Mouse (Mus musculus) skeletal muscle tissue, adult 2 months (tissue): ENCODE measurements around the gene Camkmt.

ENCODE experiments used
- DNase-seq: peaks from one replicate; pipeline ENCODE4 v3.0.0-alpha.2; 2012; ENCODE audit warnings: low read depth, low spot score

Gene Camkmt

GRCm38 (mm10) chr17:85368776-85369175 is 278.4 kb downstream of the Camkmt start:
- no peak for DNase-seq

- no peak for DNase-seq
These were observed 281.7 kb downstream of the Camkmt start for GRCm38 (mm10) chr17:85372076-85372475.

GRCm38 (mm10) chr17:85372523-85372922 is 282.2 kb downstream of the Camkmt start:
- DNase-seq, result no peak

DNA sequence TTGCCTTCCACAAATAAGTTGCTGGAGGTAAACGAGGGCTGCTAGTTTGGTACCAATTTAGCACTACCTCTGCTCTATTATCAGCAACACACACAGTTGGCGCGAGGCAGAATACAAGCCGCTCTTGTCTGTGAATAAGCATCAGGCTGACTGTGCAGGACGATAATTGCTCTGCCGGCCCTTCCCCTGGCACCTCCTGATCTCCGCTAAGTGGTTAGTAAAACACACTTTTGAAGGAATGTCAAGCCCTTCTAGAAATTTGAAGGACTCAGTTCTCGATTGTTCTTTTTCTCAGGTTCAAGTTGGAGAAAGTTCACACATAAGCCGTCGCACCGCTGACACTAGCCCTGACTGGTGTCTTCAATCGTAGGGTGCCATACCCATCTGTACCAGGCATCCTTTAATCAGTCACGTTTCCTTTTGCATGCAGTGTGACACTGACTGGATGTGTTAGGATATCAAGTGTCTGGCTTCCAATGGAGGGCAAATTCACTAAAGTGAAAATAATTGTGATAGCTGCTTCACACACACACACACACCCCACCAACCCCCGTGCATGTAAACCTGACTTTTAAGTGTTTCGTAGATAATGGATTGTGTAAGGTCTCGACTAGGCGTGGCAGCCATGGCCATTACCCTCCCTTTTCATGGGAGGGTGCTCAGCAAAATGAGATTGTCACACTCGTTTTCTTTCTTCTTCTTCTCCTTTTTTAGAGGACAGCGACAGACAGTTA is 283.9 kb downstream of the Camkmt start:
- no peak for DNase-seq

GRCm38 (mm10) chr17:85374834-85375176 is 284.5 kb downstream of the Camkmt start:
- no peak for DNase-seq

GRCm38 (mm10) chr17:85375523-85375922 is 285.2 kb downstream of the Camkmt start:
- no peak for DNase-seq

DNA sequence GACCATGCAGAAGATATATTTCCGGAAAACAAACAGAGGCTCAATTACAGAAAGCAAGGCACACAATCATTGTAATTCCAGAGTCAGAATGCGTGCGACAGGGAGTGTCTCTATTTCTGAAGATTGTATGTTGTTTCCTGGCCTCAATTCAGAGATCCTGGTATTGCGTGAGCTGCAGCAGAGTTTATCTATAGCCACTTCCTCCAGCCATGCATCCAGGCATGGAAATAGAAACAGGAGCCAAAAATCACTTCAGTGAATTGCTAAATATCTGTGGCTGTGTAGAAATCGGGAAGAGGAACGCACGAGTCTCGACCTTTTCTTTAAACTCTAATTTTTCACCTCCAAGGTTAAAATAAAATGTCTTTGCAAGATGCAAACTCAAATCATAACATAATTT is 287.1 kb downstream of the Camkmt start:
- DNase-seq, result no peak

DNA sequence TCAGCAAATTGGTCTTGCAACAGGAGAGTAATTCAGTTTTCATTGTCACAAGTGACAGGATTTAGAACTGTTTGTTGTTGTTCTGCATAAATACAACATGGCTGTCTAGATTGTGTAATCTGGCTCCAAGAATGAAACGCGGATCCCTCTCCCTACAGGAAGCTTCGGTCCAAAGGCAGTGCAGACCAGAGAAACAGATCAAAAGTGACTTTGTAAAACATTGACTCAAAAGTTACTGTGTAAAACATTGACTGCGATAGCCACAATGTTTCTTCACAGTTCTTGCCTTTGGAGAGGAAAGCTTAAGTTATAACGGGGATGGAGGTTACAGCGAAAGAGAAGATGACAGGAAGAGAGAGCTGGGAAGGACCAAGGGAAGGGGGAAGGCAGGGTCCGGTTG is 288.7 kb downstream of the Camkmt start:
- no peak for DNase-seq

DNA sequence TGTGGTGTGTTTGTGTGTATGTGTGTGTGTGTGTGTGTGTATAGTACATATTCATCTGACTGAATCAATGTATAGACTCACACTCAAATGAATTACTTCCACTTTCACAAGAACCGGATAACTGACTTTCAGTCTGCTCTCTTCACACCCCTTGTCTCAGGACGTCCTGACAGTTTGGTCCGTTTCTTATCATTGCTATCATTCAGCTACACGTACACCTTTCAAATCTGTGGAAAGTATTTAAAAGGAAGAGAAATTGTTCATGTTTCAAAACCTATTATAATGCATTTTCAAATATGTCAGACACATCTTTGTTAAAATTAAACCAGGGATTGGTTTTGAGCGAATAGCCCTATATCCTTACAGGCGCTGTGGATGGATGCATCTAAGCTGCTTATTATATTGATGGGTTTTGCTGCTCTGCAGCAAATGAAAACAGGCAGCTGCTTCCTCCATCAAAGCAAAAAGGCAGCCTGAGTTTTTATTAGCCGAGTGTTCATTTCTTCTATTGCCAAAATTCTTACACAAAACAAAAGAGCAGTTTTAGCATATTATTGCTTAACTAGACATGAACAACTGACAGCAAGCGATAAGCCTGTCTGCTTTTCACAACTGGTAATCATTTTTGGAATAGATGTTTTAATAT is 291.3 kb downstream of the Camkmt start:
- DNase-seq, result no peak

DNA sequence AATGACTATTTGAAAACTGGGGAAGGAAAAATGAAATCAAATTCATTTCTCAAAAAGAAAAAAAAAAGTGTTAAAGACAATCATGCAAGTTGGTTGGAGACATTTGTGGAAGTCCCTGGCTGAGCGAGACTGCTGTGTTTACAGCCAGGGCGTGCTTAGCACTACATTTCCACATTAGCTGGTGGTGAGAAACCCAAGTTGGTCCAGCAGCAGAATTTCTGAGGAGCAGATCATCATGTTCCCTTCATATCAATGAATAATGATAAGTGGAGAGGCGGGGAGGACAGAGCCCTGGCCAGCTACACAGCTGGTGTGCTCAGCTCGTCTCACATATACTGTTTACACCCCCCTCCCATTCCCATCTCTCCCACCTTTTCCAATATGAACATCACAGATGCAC is 292.0 kb downstream of the Camkmt start:
- DNase-seq, result no peak

- DNase-seq, result no peak
These were observed 292.6 kb downstream of the Camkmt start for GRCm38 (mm10) chr17:85382906-85383305.

- DNase-seq, result no peak
These were observed 302.9 kb downstream of the Camkmt start for GRCm38 (mm10) chr17:85393091-85393890.

DNA sequence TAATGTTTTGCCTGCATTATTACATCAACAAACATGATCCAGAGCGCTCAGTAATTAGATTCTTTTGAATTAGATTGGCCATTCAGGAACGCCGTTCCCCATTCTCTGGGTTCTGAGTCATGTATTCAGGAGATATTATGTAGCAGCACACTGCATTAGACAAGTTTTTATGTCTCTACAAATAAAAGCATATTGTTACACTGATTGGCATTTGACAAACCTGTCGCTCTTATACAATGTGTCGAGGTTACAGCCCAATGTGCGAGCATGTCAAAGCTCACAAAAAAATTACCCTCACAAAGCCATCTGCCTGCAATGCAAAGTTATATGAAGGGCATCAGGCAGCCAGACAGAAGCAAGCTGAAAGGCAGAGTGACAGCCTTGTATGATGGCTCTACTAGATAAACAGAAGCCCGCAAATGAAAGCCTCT is 303.6 kb downstream of the Camkmt start:
- no peak for DNase-seq

DNA sequence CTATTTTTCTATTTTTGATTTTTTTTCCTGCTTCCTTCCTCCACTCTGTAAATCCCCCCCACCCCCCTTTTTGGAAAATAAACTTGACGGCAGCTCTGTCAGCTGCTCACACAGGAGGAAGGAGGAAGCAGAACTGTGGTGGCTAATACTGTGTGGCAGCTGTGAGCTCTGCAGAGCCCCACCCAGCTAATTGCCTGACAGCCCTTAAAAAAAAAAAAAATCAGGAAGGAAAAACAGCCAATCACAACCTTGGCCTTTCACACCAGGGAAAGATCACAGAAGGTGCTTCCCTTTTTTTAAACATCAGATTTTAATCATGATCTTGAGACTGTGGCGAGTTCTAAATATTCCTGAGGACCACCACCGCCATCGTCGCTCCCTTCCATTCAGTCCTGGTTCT is 305.1 kb downstream of the Camkmt start:
- DNase-seq, result peak; percentile 44

DNA sequence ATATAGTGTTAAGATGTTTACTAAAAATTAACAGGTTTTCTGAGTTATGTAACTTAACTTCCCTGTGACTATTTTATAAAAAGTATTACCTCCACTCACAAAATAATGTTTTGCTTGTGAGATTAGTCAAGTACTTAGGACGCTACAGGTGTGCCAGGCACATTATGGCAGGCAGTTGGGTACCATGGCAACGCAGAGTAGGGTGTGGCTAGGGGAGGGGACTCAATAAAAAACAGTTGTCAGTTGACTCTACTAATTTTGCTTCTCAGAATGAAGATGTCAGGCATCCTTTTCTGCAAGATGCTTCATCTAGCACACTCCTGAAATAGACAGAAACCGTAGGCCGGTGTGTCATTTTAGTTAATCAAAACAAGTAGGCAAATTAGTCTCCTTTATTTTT is 310.4 kb downstream of the Camkmt start:
- DNase-seq, result no peak

- no peak for DNase-seq
These were observed 314.8 kb downstream of the Camkmt start for GRCm38 (mm10) chr17:85405161-85405560.

DNA sequence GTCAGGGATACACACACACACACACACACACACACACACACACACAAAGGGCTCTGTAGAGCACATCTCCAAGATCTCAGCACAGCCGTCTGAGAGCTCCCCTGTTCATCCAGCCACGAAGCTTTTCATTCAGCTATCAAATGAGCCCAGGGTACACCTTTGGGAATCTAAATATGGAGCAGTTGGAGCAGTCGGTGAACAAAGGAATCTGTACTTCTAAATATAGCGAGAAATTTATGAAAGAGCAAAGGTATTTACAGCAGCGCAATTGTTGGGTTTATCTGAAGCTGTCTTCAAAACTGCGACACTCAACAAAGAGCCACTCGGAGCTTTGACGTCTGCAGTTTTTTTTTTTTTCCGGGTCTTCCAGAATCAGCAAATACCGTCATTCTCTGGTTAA is 315.8 kb downstream of the Camkmt start:
- no peak for DNase-seq

GRCm38 (mm10) chr17:85428831-85429230 is 338.5 kb downstream of the Camkmt start:
- peak; percentile 17 for DNase-seq

- no peak for DNase-seq
These were observed 342.6 kb downstream of the Camkmt start for GRCm38 (mm10) chr17:85432923-85433322.

GRCm38 (mm10) chr17:85443036-85443435 is 352.7 kb downstream of the Camkmt start:
- DNase-seq, result no peak

- no peak for DNase-seq
These were observed 364.1 kb downstream of the Camkmt start for GRCm38 (mm10) chr17:85454419-85454983.

DNA sequence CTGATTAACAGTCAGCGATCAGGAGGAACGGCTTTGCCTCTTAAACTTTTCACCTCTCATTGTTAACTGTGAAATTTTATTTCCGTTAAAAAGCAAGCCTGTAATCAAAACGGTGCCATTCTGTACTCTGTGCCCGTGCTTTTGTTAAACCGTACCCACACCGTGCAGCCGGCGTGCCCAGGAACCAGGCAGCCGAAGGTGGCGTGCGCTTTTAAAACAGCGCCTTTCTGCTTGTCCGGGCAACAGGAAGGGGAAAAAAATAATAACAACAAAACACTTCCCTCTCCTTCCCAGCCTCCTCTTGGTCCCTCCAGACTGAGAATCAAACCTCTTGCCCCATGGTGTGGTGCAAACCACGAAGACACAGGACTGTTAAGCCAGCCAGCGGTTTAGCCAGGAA is 364.7 kb downstream of the Camkmt start:
- no peak for DNase-seq
